Mouse (Mus musculus): ENCODE data around the gene Adora1. TPM values are rescaled to one million over a fixed set of nuclear protein-coding genes. Genes with fewer than 3 reads are reported as not detected.

The Adora1 gene
- polyA plus RNA-seq, 1 experiment from 2014 or later: 0.84 TPM

GRCm38 (mm10) chr1:134225375-134225774 lies 9.9 kb downstream of the Adora1 start:
- Histone ChIP-seq H3K4me3 (ENCODE audit: low read depth, low read length) (no peak overlapping the region), H3K9me3 (ENCODE audit: control insufficient read depth, low read length) (no peaks in the 10 kb centered on the region), H3K9ac (ENCODE audit: low read length) (no peak overlapping the region), H3K27me3 (ENCODE audit: control insufficient read depth, insufficient read depth, low read length) (no peaks in the 10 kb centered on the region), H3K27ac (ENCODE audit: low read depth, low read length) (no peak overlapping the region), H3K36me3 (ENCODE audit: control insufficient read depth, insufficient read depth, low read length) (no peaks in the 10 kb centered on the region), H3K4me2 (ENCODE audit: low read depth, low read length, severe bottlenecking) (no peak overlapping the region), H3K4me1 (replicated peaks; ENCODE audit: control insufficient read depth, insufficient read depth, low read length) (no peaks in the 10 kb centered on the region)
- DNase-seq (ENCODE audit: low spot score) (no peak), ATAC-seq (replicated peaks; ENCODE audit: low FRiP score) (no peak)
- 92% methylated on average over 5 of the region's 5 CpGs for WGBS

- Histone ChIP-seq H3K9ac (ENCODE audit: low read length) (no peak overlapping the region), H3K27ac (ENCODE audit: low read depth, low read length) (no peak overlapping the region), H3K36me3 (ENCODE audit: control insufficient read depth, insufficient read depth, low read length) (no peaks in the 10 kb centered on the region), H3K4me2 (ENCODE audit: low read depth, low read length, severe bottlenecking) (no peak overlapping the region), H3K4me3 (ENCODE audit: low read depth, low read length) (no peak overlapping the region), H3K4me1 (replicated peaks; ENCODE audit: control insufficient read depth, insufficient read depth, low read length) (no peaks in the 10 kb centered on the region), H3K9me3 (ENCODE audit: control insufficient read depth, low read length) (no peaks in the 10 kb centered on the region), H3K27me3 (ENCODE audit: control insufficient read depth, insufficient read depth, low read length) (no peaks in the 10 kb centered on the region)
- ATAC-seq (replicated peaks; ENCODE audit: low FRiP score) (no peak), DNase-seq (ENCODE audit: low spot score) (no peak)
- 86% methylated on average over 12 of the region's 12 CpGs for WGBS
Measured at GRCm38 (mm10) chr1:134224649-134225227, 10.5 kb downstream of the Adora1 start.

- Histone ChIP-seq H3K36me3 (ENCODE audit: control insufficient read depth, insufficient read depth, low read length) (no peaks in the 10 kb centered on the region), H3K27me3 (ENCODE audit: control insufficient read depth, insufficient read depth, low read length) (no peaks in the 10 kb centered on the region)
- WGBS: 72% methylated on average over 8 of the region's 8 CpGs
Measured at GRCm38 (mm10) chr1:134222122-134223055, 12.8 kb downstream of the Adora1 start.

GRCm38 (mm10) chr1:134221172-134221571 lies 14.1 kb downstream of the Adora1 start:
- Histone ChIP-seq H3K36me3 (ENCODE audit: control insufficient read depth, insufficient read depth, low read length) (no peaks in the 10 kb centered on the region), H3K27me3 (ENCODE audit: control insufficient read depth, insufficient read depth, low read length) (no peaks in the 10 kb centered on the region), H3K4me2 (ENCODE audit: low read depth, low read length, severe bottlenecking) (no peak overlapping the region), H3K4me1 (replicated peaks; ENCODE audit: control insufficient read depth, insufficient read depth, low read length) (peaks cover 2% of the 10 kb centered on the region; the same call in 1 of the 2 replicates), H3K9me3 (ENCODE audit: control insufficient read depth, low read length) (no peaks in the 10 kb centered on the region), H3K27ac (ENCODE audit: low read depth, low read length) (no peak overlapping the region), H3K9ac (ENCODE audit: low read length) (no peak overlapping the region), H3K4me3 (ENCODE audit: low read depth, low read length) (no peak overlapping the region)
- ATAC-seq (replicated peaks; ENCODE audit: low FRiP score) (no peak), DNase-seq (ENCODE audit: low spot score) (no peak)
- 91% methylated on average over 1 of the region's 1 CpGs for WGBS

More at GRCm38 (mm10) chr1:134222122-134223055, 12.8 kb downstream of the Adora1 start:
- Histone ChIP-seq H3K27ac (ENCODE audit: low read depth, low read length) (no peak overlapping the region), H3K4me3 (ENCODE audit: low read depth, low read length) (no peak overlapping the region), H3K4me1 (replicated peaks; ENCODE audit: control insufficient read depth, insufficient read depth, low read length) (no peaks in the 10 kb centered on the region), H3K4me2 (ENCODE audit: low read depth, low read length, severe bottlenecking) (no peak overlapping the region), H3K9ac (ENCODE audit: low read length) (no peak overlapping the region), H3K9me3 (ENCODE audit: control insufficient read depth, low read length) (no peaks in the 10 kb centered on the region)
- ATAC-seq (replicated peaks; ENCODE audit: low FRiP score) (no peak), DNase-seq (ENCODE audit: low spot score) (no peak)

GRCm38 (mm10) chr1:134219608-134220007 lies 15.6 kb downstream of the Adora1 start:
- H3K4me1 ChIP-seq (replicated peaks; ENCODE audit: control insufficient read depth, insufficient read depth, low read length): peaks cover 7% of the 10 kb centered on the region; the same call in 1 of the 2 replicates
- no peak for ATAC-seq (replicated peaks; ENCODE audit: low FRiP score)
- 79% methylated on average over 5 of the region's 5 CpGs for WGBS
- no peak overlapping the region for H3K27ac ChIP-seq (ENCODE audit: low read depth, low read length)
- no peak for DNase-seq (ENCODE audit: low spot score)
- H3K27me3 ChIP-seq (ENCODE audit: control insufficient read depth, insufficient read depth, low read length): no peaks in the 10 kb centered on the region
- H3K36me3 ChIP-seq (ENCODE audit: control insufficient read depth, insufficient read depth, low read length): no peaks in the 10 kb centered on the region
- no peak overlapping the region for H3K4me3 ChIP-seq (ENCODE audit: low read depth, low read length)
- H3K9me3 ChIP-seq (ENCODE audit: control insufficient read depth, low read length): no peaks in the 10 kb centered on the region
- no peak overlapping the region for H3K4me2 ChIP-seq (ENCODE audit: low read depth, low read length, severe bottlenecking)
- H3K9ac ChIP-seq (ENCODE audit: low read length): no peak overlapping the region

GRCm38 (mm10) chr1:134217942-134218341 lies 17.3 kb downstream of the Adora1 start:
- Histone ChIP-seq H3K4me2 (ENCODE audit: low read depth, low read length, severe bottlenecking) (no peak overlapping the region), H3K4me3 (ENCODE audit: low read depth, low read length) (no peak overlapping the region), H3K4me1 (replicated peaks; ENCODE audit: control insufficient read depth, insufficient read depth, low read length) (peaks cover 7% of the 10 kb centered on the region; the same call in 1 of the 2 replicates), H3K27me3 (ENCODE audit: control insufficient read depth, insufficient read depth, low read length) (no peaks in the 10 kb centered on the region), H3K9ac (ENCODE audit: low read length) (no peak overlapping the region), H3K9me3 (ENCODE audit: control insufficient read depth, low read length) (no peaks in the 10 kb centered on the region), H3K27ac (ENCODE audit: low read depth, low read length) (no peak overlapping the region), H3K36me3 (ENCODE audit: control insufficient read depth, insufficient read depth, low read length) (no peaks in the 10 kb centered on the region)
- no peak for ATAC-seq (replicated peaks; ENCODE audit: low FRiP score)
- no peak for DNase-seq (ENCODE audit: low spot score)
- 76% methylated on average over 3 of the region's 3 CpGs for whole genome bisulfite sequencing

- H3K4me3 ChIP-seq (ENCODE audit: low read depth, low read length): no peak overlapping the region
- no peaks in the 10 kb centered on the region for H3K36me3 ChIP-seq (ENCODE audit: control insufficient read depth, insufficient read depth, low read length)
- peaks cover 7% of the 10 kb centered on the region; the same call in 1 of the 2 replicates for H3K4me1 ChIP-seq (replicated peaks; ENCODE audit: control insufficient read depth, insufficient read depth, low read length)
- no peak overlapping the region for H3K27ac ChIP-seq (ENCODE audit: low read depth, low read length)
- no peaks in the 10 kb centered on the region for H3K9me3 ChIP-seq (ENCODE audit: control insufficient read depth, low read length)
- H3K27me3 ChIP-seq (ENCODE audit: control insufficient read depth, insufficient read depth, low read length): no peaks in the 10 kb centered on the region
- H3K9ac ChIP-seq (ENCODE audit: low read length): no peak overlapping the region
- WGBS: 72% methylated on average over 12 of the region's 12 CpGs
- ATAC-seq (replicated peaks; ENCODE audit: low FRiP score) (no peak), DNase-seq (ENCODE audit: low spot score) (no peak)
- no peak overlapping the region for H3K4me2 ChIP-seq (ENCODE audit: low read depth, low read length, severe bottlenecking)
Measured at GRCm38 (mm10) chr1:134217028-134217481, 18.2 kb downstream of the Adora1 start.

GRCm38 (mm10) chr1:134216629-134216971 lies 18.6 kb downstream of the Adora1 start:
- no peaks in the 10 kb centered on the region for H3K9me3 ChIP-seq (ENCODE audit: control insufficient read depth, low read length)
- no peak overlapping the region for H3K4me3 ChIP-seq (ENCODE audit: low read depth, low read length)
- H3K9ac ChIP-seq (ENCODE audit: low read length): no peak overlapping the region
- WGBS: 90% methylated on average over 2 of the region's 2 CpGs
- H3K36me3 ChIP-seq (ENCODE audit: control insufficient read depth, insufficient read depth, low read length): no peaks in the 10 kb centered on the region
- H3K4me2 ChIP-seq (ENCODE audit: low read depth, low read length, severe bottlenecking): no peak overlapping the region
- H3K4me1 ChIP-seq (replicated peaks; ENCODE audit: control insufficient read depth, insufficient read depth, low read length): peaks cover 7% of the 10 kb centered on the region; the same call in 1 of the 2 replicates
- no peaks in the 10 kb centered on the region for H3K27me3 ChIP-seq (ENCODE audit: control insufficient read depth, insufficient read depth, low read length)
- DNase-seq (ENCODE audit: low spot score) (no peak), ATAC-seq (replicated peaks; ENCODE audit: low FRiP score) (no peak)
- no peak overlapping the region for H3K27ac ChIP-seq (ENCODE audit: low read depth, low read length)
